Mouse (Mus musculus): ENCODE data around the gene Mterf4.
"Not testable (repeated sequence)": the region's sequence is repeated elsewhere in the genome, so short reads cannot be mapped to it uniquely, and the experiment has no call there.

Gene Mterf4

GRCm38 (mm10) chr1:93305581-93306337 lies at the start of gene Mterf4:
TSS of gene Mterf4 (minus strand) at chr1:93305915.
- peak; percentile 81 for DNase-seq (ENCODE audit: low spot score)

DNA sequence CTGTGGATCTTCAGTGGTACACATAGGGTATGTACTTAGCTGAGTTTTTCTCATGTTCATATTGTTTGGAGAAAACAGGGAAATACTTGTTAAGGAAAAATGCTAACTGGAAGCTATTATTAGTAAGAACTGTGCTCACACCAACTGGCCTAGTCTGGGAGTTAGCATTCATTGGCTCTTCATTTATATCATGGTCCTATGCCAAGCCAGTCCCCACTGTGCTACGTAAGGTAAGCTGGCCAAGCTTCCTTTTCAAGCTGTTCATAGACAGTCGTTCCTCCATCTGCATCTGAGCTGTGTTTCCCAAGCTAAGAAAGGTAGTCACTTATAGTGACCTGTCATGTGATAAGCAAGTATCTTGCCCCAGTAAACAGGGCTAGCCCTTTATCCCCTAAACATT lies 47.0 kb upstream of the Mterf4 start:
- no peak for DNase-seq (ENCODE audit: low spot score)

- DNase-seq (ENCODE audit: low spot score) = no peak
These were observed 44.0 kb upstream of the Mterf4 start for GRCm38 (mm10) chr1:93349701-93350100.

DNA sequence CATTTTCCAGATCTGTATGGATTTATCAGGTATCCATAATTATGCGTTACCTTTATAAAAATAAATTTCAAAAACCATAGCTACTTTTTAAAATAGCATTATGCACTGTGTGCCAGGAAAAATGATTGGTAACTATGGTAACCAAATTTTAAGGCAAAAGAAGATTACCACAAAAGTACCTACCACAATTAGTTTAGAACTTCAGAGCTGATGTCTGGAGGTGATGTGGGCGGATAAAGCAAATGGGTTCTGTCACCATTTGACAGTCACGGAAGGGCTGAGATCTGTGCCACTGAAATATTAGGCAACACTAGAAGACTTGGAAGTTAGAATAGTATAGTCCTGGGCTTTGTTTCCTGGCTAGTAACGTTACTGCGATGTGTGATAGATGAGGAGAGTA lies 41.5 kb upstream of the Mterf4 start:
- no peak for DNase-seq (ENCODE audit: low spot score)

DNA sequence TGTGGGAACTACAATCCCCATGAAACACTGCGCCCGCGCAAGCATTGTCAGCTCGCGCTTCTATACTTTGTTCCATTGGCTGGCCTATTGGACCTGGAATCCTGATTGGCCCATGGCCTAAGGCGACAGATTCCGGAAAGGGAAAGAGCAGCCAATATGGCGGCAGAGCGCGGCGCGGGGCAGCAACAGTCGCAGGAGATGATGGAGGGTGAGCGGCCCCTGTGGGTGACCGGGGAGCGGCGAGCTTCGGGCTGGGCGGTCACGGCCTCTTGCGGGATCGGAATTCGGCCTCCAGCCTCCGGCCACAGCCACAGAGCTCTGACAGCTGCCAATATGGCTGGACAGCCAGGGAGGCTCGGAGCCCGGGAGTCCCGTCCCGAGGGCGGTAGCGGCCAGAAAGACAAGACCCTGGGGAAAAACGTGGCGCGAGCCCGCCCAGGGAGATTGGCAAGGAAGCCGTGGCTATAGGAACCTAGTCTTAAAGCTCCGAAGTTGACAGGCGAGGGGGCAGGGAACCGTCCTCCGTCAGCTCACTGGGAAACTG lies 37.9 kb upstream of the Mterf4 start:
- DNase-seq (ENCODE audit: low spot score) = peak; percentile 89

DNA sequence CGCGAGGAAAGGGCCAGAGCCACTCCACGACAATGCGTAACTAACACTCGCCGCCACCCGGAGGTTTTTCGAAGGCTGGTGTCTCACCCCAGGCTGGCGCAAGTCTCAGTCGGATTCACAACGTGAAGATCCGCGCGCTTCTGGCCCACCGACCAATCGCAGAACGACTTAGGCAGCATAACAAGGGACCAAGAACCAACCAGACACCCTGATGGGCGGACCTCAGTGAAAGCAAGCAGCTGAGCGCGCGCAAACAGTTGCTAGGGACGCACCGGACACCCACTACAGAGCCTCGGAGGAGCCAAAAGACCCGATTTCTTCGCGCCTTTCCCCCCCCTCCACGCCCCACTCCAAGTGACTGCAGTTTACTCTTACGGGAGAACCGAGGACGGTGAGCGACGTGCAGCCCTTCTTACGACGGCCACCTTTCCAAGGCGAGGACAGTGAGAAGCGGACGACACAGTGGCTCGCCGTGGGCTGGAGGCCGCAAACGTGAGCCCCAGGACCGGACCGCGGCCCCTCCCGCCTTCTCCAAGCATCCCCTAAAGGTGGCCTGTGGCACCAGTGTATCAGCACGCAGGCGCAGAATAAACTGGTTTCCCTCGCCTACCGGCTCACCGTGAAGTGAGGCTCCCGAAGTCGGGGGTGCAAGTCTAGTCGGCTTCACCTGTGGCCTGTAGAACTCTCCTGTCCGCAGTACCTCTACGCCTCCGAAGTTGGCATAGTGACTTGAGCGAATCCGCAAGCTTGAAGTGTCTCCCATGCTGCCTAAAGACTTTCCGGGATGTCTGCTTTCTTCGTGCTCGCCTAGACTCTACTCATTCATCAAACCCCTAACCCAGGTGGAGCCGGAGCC lies 37.2 kb upstream of the Mterf4 start, which contains the start of the genes Ppp1r7 and Pask:
Ppp1r7 (plus strand) TSS at position 207 of the 856 bp plus-strand sequence.
Pask (minus strand) TSS at position 835 of the 856 bp plus-strand sequence.
- DNase-seq (ENCODE audit: low spot score) = peak; percentile 88

- no peak for DNase-seq (ENCODE audit: low spot score)
These were observed 28.9 kb upstream of the Mterf4 start for GRCm38 (mm10) chr1:93334621-93335020.

- DNase-seq (ENCODE audit: low spot score) = no peak
These were observed 20.7 kb upstream of the Mterf4 start for GRCm38 (mm10) chr1:93326446-93326845.

GRCm38 (mm10) chr1:93323973-93324372 lies 18.3 kb upstream of the Mterf4 start:
- no peak for DNase-seq (ENCODE audit: low spot score)

DNA sequence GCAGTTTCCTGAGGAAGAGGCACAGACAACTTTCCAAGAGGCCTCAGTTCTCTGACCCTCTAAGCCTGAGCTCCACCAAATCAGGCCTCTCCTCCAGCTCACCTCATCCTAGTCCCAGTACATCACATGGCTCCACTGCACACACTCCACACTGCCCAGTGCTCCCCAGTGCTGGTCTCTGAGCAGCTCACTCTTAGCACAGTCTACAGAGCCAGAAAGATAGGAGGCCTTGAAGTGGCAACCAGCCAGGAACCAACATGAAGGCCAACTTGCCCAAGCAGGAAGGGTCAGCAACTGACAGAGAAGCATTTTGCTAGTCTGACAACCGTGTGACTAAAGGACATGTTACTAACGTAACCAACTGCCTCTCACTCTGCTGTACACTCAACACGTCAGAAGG lies 5.1 kb downstream of the Mterf4 start:
- DNase-seq (ENCODE audit: low spot score) = peak; percentile 28

DNA sequence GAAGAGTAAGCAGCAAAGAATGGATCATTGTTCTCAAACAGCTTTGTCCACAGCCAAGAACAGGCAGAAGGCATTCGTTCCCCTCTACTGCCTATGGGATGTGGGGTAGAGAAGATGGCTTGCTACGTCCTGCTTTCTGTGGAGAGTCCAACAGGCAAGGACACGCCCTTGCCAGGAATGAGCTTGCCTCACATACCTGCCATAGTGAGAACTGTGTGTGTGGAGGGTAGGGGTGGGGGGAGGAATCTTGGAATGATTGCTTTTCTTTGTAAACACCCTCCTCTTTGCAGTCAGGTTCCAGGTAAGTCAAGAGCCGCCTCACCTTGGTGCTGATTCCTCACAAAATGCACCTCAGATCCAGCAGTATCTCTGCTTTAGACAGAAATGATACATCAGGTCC lies 5.9 kb downstream of the Mterf4 start:
- no peak for DNase-seq (ENCODE audit: low spot score)

DNA sequence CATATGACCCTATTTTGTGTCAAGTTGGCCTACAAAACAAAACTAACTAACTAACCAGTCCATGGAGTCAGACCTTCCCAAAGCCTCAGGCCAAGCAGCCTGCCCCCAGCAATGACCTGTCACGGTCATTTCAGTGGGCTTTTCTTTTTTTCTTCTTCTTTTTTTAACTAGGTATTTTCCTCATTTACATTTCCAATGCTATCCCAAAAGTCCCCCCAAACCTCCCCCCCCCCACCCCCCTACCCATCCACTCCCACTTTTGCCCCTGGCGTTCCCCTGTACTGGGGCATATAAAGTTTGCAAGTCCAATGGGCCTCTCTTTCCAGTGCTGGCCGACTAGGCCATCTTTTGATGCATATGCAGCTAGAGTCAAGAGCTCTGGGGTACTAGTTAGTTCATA lies 11.2 kb downstream of the Mterf4 start:
- not testable (repeated sequence) for DNase-seq (ENCODE audit: low spot score)

GRCm38 (mm10) chr1:93292006-93292405 lies 13.7 kb downstream of the Mterf4 start:
- no peak for DNase-seq (ENCODE audit: low spot score)

- DNase-seq (ENCODE audit: low spot score) = no peak
These were observed 14.1 kb downstream of the Mterf4 start for GRCm38 (mm10) chr1:93291591-93291990.

GRCm38 (mm10) chr1:93290956-93291355 lies 14.8 kb downstream of the Mterf4 start:
- no peak for DNase-seq (ENCODE audit: low spot score)

GRCm38 (mm10) chr1:93289678-93290214 lies 16.0 kb downstream of the Mterf4 start:
- DNase-seq (ENCODE audit: low spot score) = no peak

GRCm38 (mm10) chr1:93277041-93277440 lies 28.7 kb downstream of the Mterf4 start:
- DNase-seq (ENCODE audit: low spot score) = no peak

GRCm38 (mm10) chr1:93275561-93275960 lies 30.2 kb downstream of the Mterf4 start:
- no peak for DNase-seq (ENCODE audit: low spot score)

DNA sequence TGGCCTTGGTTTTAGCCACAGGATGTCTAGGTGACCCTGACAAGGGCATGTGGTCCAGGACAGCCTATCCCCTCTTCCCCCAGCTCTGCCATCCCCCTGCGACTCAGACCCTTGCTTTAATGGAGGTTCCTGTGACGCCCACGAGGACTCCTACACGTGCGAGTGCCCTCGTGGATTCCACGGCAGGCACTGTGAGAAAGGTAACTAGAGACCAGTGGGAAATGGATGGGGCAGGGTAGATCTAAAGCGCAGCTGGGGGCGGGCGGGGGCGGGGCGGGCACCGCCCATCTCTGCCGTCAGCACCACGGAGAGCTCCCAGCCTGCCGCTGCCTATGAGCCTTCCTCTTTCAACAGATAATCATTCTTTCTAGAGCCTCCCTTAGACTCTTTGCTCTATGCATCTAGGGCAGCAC lies 33.3 kb downstream of the Mterf4 start:
- peak; percentile 53 for DNase-seq (ENCODE audit: low spot score)

DNA sequence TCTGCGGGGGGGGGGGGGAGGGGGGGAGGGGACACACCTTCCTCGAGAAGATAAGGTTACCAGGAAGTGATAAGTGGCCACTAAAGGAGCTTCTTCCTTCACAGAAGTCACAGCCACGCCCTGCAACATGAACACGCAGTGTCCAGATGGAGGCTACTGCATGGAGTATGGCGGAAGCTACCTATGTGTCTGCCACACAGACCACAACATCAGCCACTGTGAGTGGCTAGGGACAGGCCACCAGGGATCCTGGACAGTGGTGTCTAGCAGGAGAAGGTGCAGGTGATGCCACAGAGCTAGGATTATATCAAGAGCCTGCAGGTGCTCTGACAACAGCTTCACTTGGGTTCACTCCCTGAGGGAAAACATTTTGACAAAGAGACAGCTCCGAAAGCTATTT lies 34.0 kb downstream of the Mterf4 start:
- DNase-seq (ENCODE audit: low spot score) = no peak

- no peak for DNase-seq (ENCODE audit: low spot score)
These were observed 35.0 kb downstream of the Mterf4 start for GRCm38 (mm10) chr1:93270516-93271240.

- DNase-seq (ENCODE audit: low spot score) = no peak
These were observed 37.5 kb downstream of the Mterf4 start for GRCm38 (mm10) chr1:93268246-93268645.

All from ovary, postnatal 36 days (tissue).